Mouse (Mus musculus) testis, adult 2 months (tissue): Measurements from ENCODE around the gene Lcor.

Source experiments
- CTCF ChIP-seq: fragments of 200-500 bp; IDR thresholded peaks from 2 replicates; pipeline ENCODE4 v1.5.1; 2012; ENCODE audit warnings: low read depth, mild to moderate bottlenecking, inconsistent platforms, low read length, moderate library complexity; ENCODE audit not compliant: control insufficient read depth, insufficient read depth, insufficient replicate concordance
- POLR2A ChIP-seq: fragments of 200-500 bp; IDR thresholded peaks from 2 replicates; pipeline ENCODE4 v1.6.1; 2012; ENCODE audit warnings: low read depth, mild to moderate bottlenecking, inconsistent platforms, low read length, moderate library complexity; ENCODE audit not compliant: control insufficient read depth

GRCm38 (mm10) chr19:41581706-41582420 lies 99.4 kb downstream of the Lcor start, which contains the start of gene Gm340:
- TF ChIP-seq POLR2A: no peak
- no peak for TF ChIP-seq CTCF
